Mouse (Mus musculus) kidney, adult 8-10 months (tissue): ENCODE measurements around the gene Ubxn1.
"Not testable (repeated sequence)": the region's sequence is repeated elsewhere in the genome, so short reads cannot be mapped to it uniquely, and the experiment has no call there.

Experiments
- DNase-seq, 2 experiments: peaks; one replicate each; pipeline ENCODE4 v3.0.0; 2022

Ubxn1 gene

GRCm38 (mm10) chr19:8859018-8859417, 12.3 kb upstream of the Ubxn1 start:
- DNase-seq: no peak

DNA sequence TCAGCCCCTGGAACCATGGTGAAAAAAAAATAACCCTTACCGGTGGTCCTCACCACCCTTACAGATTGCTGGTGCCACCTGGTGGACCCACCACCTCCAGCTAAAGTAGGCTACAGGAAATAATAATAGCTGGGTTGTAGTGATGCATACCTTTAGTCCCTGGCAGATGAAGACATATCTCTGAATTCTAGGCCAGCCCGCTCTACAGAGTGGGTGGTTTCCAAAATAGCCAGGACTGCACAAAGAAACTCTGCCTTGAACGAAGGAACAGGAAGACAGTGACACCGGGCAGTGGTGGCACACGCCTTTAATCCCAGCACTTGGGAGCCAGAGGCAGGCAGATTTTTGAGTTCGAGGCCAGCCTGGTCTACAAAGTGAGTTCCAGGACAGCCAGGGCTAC, 7.0 kb upstream of the Ubxn1 start:
- DNase-seq: no peak

GRCm38 (mm10) chr19:8870381-8870780, 915 bp upstream of the Ubxn1 start:
- DNase-seq: not testable (repeated sequence)

- DNase-seq: no peak
Observed at GRCm38 (mm10) chr19:8870838-8871237, 458 bp upstream of the Ubxn1 start.

DNA sequence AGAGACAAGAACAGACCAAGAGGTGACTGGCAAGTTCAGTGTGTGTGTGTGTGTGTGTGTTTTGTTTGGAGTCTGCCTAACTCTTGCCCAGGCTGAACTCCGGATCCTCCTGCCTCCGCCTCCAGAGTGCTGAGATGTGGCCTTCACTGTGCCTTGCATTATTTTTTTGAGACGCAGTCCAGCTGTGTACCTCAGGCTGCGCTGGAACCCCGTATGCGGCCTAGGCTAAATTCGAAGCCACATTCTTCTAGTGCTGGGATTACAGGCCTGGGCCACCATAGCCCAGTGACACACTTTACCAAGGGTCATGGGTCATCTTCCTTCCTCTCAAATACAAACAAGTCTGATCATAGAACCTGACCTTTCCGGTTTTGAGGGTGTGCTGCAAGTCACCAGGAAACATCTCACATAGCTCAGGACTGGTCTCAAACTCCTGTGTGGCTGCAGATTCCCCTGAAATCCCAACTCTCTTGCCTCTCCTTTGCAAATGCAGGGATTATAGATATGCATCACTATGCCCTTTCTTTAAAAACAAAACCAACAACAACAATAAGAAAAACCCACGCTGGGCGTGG, 1.1 kb downstream of the Ubxn1 start:
- DNase-seq: no peak

DNA sequence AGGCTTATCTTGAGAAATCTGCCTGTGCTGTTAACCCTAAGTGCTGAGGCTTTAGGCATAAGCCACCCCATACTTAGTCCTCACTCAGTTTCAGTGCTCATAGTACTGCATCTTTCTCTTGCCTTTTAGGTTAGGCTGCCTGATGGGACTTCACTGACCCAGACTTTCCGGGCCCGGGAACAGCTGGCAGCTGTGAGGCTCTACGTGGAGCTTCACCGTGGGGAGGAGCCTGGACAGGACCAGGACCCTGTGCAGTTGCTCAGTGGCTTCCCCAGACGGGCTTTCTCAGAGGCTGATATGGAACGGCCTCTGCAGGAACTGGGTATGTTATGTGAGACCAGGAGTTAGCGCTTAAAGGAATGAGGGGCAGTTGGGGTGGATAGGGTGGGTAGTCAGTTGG, 3.7 kb downstream of the Ubxn1 start:
- DNase-seq: no peak

DNA sequence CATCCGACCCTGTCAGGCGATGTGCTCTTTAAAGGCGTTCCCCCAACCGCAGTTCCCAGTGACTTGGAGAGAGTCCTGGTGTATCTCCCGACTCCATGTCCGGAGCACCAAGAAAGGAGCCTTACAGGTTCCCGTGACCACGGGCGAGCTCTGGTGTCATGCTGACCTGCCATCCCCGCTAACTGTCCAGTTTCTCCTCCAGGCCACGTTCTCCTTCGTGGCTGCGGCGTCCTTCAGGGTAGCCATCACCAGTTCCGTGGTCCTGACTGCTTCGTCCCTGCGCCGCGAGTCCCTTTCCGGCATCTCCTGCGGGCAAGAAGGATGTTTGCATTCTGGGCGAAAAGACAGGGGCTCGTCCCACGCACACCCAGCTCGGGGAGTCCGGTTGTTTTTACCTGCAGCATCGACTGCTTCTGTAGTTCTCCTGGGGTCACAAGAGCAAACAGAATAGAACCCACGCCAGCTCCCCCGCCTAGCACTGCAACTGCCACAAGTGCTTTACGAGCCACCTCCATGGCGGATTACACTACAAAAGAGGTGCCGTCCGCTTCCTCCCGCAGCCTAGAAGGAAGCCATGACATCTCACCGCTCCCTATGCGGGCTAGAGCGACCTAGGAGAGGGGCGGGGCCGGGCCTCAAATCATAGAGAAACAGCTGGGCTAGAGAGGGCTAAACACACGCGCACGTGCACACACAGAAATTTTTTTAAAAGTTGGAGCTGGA, 9.2 kb downstream of the Ubxn1 start, which contains the start of gene Uqcc3:
Uqcc3 (minus strand) TSS at position 613 of the 723 bp plus-strand sequence.
- peak; percentile 92 to 93 for DNase-seq

DNA sequence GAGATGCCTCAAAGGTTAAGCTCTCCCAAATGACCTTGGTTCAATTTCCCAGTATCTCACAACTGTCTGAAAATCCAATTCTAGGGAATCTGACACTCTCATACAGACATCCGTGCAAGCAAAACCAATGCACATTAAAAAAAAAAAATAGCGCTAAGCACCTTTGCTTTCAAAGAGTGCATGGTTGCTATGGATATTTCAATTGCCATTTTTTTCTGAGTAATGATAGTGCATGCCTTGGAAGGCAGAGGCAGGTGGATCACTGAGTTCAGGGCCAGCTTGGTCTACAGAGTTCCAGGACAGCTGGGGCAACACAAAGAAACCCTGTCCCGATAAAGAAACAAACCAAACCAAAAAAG, 9.7 kb downstream of the Ubxn1 start:
- no peak for DNase-seq

- DNase-seq: no peak
Observed at GRCm38 (mm10) chr19:8883616-8884015, 12.3 kb downstream of the Ubxn1 start, which contains the start of the genes Lbhd1 and Gm49403. Gene Lbhd1, plus strand, starts transcription at chr19:8883732. Gene Gm49403, plus strand, starts transcription at chr19:8883930.

DNA sequence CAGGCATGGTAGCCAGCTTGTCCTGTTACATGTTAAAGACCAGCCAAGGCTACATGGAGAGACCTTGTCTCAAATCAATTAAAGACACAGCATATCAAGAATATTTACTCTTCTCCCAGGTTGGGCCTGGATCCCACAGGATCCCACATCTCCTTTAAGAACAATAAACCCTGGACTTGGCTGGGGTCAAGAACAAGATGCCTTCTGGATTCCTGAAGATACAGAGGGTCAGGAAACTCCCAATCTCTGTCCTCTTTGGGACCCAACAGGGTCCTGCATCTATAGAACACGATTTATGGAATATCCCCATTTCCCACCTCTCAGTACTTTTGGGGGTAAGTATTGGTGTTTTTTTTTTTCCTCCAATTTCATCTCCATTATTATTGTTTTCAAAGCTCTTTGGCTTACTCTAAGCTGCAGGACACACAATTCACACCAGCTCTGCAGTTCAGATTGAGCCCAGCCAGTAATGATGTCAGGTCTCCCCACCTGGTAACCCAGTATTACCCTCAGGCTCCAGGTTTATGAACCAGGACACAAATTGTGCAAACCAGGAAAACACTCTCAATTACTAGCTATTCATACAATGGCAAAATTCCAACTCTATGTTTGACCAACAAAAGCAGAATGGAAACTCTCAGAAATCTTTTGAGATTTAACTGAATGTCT, 15.8 kb downstream of the Ubxn1 start:
- DNase-seq: no peak

DNA sequence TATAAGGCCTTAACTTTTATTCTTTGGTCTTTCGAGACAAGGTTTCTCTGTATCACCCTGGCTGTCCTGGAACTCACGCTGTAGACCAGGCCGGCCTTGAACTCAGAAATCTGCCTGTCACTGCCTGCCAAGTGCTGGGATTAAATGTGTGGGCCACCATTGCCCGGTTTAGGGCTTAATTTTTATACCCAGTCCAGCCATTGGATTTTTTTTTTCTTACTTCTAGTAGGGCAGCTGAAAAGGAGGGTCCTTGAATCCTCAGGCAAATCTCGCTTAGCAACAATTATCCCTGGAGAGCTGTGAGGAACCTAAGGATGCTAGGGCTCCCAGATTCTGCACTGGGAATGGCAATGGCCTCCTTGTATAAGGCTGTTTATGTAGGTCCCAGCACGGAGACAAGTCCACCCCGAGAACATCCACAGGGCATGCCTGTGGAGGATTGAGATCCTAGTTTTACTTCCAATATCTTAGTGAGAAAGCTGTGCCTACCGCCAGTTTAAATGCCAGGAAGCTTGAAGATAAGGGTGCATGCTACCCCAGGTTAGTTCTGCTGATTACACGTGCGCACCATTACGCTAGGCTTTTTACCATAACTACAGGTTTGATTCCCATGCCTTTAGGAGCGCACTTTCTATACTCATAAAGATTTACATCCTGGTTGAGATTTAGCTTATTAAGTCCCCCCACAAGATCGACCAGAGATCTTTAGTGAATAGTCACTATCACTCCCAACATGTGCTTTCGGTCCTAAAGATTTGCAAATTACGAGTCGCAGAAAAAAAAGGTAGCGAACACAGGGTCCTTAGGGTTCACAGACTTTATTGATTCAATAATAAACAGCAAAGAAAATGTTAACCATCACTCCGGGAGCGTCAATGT, 16.5 kb downstream of the Ubxn1 start:
- no peak for DNase-seq

DNA sequence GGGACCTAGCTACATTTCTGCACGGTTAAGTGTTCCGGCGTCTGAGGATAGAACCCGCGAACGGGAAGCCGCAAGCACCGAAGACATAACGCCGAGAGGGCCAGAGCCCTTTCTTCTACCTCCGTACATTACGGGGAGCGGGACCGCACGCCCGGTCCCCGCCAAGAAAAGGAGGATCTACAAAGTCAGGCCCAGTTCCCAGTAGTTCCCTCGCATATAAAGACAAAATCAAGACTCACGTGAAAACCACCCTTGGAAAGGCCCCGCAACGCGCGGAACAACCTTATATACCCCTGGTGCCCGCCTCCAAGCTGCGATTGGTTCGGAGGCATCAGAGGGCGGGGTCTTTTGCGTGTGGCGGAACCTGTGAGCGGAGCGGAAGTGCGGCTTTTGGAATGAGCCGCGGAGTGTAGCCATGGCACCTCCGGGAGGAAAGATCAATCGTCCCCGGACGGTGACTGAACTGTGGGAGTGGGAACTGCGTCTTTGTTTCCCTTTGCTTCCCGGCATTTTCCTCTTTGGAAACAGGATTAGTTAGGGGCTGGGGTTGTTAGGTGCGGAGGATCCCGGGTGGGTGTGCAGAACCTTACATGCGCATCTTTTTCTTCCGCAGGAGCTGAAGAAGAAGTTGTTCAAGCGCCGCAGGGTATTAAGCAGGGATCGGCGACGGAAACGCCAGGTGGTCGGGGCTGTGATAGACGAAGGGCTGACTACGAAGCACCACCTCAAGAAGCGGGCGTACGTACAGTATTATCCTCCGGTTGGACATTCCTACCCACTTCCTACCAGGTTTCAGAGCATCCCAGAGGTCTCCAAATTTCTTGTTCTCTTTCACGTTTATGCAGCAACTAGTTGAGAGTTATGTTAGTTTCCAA, 17.5 kb downstream of the Ubxn1 start, which contains the start of the genes 1810009A15Rik and Gm49416:
1810009A15Rik (plus strand) TSS at position 343 of the 875 bp plus-strand sequence.
Gm49416 (plus strand) TSS at position 416 of the 875 bp plus-strand sequence.
- peak; percentile 94 to 95 for DNase-seq

DNA sequence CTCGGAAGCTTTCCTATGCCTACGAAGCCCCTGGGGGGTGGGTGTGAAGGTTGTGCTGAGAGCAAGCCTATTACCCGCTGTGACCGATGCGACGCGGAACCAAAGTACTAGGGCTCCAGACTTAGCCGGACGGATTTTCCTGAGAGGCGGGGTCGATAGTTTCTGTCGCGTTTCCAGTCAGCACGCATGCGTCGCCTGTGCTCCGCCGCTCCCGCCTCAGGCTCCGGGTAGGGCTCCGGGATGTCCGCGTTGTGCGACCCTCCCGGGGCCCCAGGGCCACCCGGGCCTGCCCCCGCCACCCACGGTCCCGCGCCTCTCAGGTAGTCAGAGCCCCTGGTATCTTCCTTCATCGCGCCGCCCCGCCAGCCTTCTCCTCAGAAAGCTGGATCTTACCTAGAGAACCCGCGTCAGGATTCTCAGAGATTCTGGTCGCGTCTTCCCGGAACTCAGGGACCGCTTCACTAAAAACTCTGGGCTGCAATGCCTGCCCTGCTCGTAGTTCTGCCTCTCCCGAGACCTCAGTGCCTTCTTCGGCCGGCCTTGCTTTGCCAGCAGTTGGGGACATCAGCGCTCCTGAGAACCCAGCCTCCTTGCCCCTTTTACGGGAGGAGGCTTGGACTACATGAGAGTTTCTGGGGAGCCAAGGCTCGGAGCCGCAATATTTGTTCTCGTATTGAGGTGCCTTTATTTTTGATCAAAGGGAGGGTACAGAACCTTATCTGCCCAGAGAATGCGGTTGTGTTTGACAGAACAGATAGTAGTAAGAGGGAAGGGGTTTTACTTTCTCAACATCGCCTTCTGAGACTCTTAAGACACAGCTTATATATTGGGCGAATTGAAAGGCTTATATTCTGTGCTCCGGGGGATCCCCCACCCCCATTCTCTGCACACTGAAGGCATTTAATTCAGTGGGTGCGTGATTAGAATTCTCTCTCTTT, 21.8 kb downstream of the Ubxn1 start, which contains the start of gene Ints5:
Ints5 (plus strand) TSS at position 177 of the 938 bp plus-strand sequence.
- peak; percentile 75 to 84 for DNase-seq

- DNase-seq: no peak
Observed at GRCm38 (mm10) chr19:8895397-8895960, 24.2 kb downstream of the Ubxn1 start.

DNA sequence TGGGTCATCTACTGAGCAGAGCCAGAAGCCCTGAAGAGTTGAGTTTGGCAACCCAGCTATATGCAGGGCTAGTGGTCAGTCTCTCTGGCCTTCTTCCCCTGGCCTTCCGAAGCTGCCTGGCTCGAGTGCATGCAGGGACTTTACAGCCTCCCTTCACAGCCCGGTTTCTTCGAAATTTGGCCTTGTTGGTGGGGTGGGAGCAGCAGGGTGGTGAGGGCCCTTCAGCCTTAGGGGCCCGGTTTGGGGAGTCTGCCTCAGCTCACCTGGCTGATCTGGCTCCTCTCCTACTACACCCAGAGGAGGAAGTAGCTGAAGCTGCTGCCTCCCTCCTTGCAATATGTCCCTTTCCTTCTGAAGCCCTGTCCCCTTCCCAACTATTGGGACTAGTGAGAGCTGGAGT, 24.9 kb downstream of the Ubxn1 start:
- not testable (repeated sequence) for DNase-seq

DNA sequence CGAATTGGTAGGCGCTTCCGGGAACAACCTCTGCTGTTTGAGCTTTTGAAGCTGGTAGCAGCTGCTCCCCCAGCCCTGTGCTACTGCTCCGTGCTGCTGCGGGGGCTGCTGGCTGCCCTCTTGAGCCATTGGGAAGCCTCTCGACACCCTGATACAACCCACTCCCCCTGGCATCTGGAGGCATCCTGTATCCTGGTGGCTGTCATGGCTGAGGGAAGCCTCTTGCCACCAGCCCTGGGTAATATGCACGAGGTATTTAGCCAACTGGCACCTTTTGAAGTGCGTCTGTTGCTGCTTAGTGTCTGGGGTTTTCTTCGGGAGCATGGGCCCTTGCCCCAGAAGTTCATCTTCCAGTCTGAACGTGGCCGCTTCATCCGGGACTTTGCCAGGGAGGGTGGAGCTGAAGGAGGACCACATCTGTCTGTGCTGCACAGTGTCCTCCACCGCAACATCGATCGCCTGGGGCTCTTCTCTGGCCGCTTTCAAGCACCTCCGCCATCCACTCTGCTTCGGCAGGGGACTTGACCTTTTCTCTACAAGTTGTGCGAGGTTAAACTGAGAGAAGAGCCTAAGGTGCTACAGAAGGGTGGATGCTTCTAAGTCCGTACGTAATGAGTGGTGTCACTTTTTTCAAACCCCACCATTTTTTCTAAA, 26.0 kb downstream of the Ubxn1 start:
- DNase-seq: peak; percentile 41 to 53

- DNase-seq: peak; percentile 97
Observed at GRCm38 (mm10) chr19:8897865-8898495, 26.7 kb downstream of the Ubxn1 start, which contains the start of gene Ganab. Gene Ganab, plus strand, starts transcription at chr19:8898071.

- no peak for DNase-seq
Observed at GRCm38 (mm10) chr19:8898576-8898975, 27.3 kb downstream of the Ubxn1 start.

DNA sequence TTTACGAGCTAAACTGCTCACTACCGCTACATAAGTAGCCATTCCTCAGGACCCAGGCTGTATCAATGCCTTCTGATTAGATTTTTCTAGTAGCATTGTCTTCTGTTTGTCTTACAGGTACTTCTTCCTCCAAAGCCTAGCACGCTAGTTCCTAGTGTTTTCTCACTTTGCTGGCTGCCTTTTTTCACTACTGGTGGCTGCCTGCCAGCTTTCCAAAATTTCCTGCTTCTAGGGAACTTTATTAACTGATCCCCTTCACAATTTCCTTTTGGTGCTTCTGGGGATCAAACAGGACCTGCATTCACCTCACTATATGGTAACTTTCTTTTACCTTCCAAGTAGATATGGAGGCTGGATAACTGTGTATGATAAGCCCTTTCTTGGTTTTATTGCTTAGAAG, 27.8 kb downstream of the Ubxn1 start:
- no peak for DNase-seq
